Mouse (Mus musculus): ENCODE results near the gene Rsrc2. TPM values are rescaled to one million over a fixed set of nuclear protein-coding genes. Genes with fewer than 3 reads are reported as not detected.

The Rsrc2 gene
- total and polyA plus RNA-seq, 3 experiments = 11.8 to 39.0 (median 38.3) TPM

DNA sequence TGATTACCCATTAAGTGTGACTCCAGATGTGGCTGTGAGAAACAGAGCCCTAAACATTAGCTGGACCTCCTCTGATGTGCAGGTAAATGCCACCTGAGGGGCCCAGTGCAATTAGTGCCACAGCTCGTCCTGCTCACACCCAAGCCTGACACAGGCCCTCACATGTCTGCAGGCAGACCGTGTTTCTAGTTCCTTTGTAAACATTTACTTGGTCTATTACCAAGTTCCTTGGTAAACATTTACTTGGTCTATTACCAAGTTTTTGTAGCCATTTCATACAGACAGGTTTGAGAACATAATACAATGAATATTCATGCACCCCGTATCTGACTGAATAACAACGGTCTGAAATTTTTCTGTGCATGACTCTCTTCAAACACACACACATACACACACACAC lies 39.6 kb downstream of the Rsrc2 start:
- H3K36me3 ChIP-seq (ENCODE audit: control insufficient read depth, insufficient read depth, low read length) = peaks cover 19% of the 10 kb centered on the region
- no peak overlapping the region for H3K9ac ChIP-seq (ENCODE audit: low read depth, low read length)
- no peak overlapping the region for H3K27ac ChIP-seq
- H3K4me1 ChIP-seq (ENCODE audit: control insufficient read depth, insufficient read depth, low read length) = no peaks in the 10 kb centered on the region
- WGBS = 85% methylated on average over 4 of the region's 4 CpGs
- H3K4me3 ChIP-seq = no peak overlapping the region
- no peaks in the 10 kb centered on the region for H3K27me3 ChIP-seq (ENCODE audit: control insufficient read depth, insufficient read depth, low read length)
- intact Hi-C loops (cut with DNase I) = no loop called here
- H3K79me2 ChIP-seq (replicated peaks; ENCODE audit: control insufficient read depth, insufficient read depth, low read length) = peaks cover 2% of the 10 kb centered on the region
- TF ChIP-seq POLR2A (IDR thresholded peaks at IDR 0.05; ENCODE audit: insufficient read depth, low read depth, low read length) = no peak
- no peak for TF ChIP-seq CTCF (IDR thresholded peaks at IDR 0.05)
- TF ChIP-seq EP300 (IDR thresholded peaks at IDR 0.05; ENCODE audit: insufficient read depth, low read depth, low read length) = no peak
- DNase-seq = no peak

DNA sequence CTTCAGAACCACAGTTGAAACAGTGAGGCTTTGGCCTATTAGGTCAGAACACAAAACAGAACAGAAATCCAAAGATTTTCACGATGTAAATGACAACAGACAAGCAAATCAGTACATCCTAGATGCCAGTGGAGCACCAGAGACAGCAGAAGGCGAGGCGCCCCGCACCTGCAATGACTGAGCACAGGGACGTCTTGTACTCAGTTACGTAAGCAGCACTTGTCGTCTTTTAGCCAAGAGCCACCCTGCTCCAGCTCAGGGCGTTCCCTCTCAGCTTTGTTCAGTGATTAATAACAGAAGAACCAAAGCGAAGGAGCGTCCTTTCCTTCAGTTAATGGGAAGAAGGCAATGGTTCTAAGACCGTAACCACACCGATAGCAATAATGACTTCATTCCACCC lies 40.6 kb downstream of the Rsrc2 start:
- Histone ChIP-seq H3K9ac (ENCODE audit: low read depth, low read length) (no peak overlapping the region), H3K4me3 (no peak overlapping the region), H3K36me3 (ENCODE audit: control insufficient read depth, insufficient read depth, low read length) (peaks cover 14% of the 10 kb centered on the region), H3K4me1 (ENCODE audit: control insufficient read depth, insufficient read depth, low read length) (no peaks in the 10 kb centered on the region), H3K79me2 (replicated peaks; ENCODE audit: control insufficient read depth, insufficient read depth, low read length) (peaks cover 2% of the 10 kb centered on the region), H3K27me3 (ENCODE audit: control insufficient read depth, insufficient read depth, low read length) (no peaks in the 10 kb centered on the region), H3K27ac (no peak overlapping the region)
- intact Hi-C loops (cut with DNase I) = no loop called here
- TF ChIP-seq POLR2A (IDR thresholded peaks at IDR 0.05; ENCODE audit: insufficient read depth, low read depth, low read length) (no peak), CTCF (IDR thresholded peaks at IDR 0.05) (no peak), EP300 (IDR thresholded peaks at IDR 0.05; ENCODE audit: insufficient read depth, low read depth, low read length) (no peak)
- 92% methylated on average over 12 of the region's 12 CpGs for WGBS
- DNase-seq = peak in 1 of 2 experiments; percentile 17

DNA sequence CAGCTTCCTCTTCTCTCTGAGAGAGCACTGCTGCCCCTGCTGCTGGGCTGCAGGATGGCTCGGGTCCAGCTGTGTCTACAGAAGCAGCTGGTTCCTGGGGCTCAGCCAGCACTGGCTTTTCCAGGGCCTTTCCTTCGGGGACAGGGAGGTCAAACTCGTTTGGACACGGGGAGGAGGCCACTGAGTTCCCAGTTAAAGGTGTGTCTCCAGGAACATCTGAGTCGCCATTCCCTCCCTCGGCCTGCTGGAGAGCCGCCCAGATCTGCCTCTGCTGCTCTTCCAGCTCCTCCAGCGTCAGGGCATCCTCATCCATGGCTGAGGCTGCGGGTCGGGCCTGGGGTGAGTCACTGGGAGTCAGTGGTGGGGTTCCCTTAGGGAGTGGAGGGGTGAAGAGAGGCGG lies 48.6 kb downstream of the Rsrc2 start:
- peak overlapping the region; percentile 59 for H3K27ac ChIP-seq
- TF ChIP-seq POLR2A (IDR thresholded peaks at IDR 0.05; ENCODE audit: insufficient read depth, low read depth, low read length) (no peak), CTCF (IDR thresholded peaks at IDR 0.05) (peak; percentile 42), EP300 (IDR thresholded peaks at IDR 0.05; ENCODE audit: insufficient read depth, low read depth, low read length) (0 out of 2 replicates have a peak, but pooled peaks have one; percentile 38)
- intact Hi-C loops (cut with DNase I) = loop anchor here (5.0 kb wide), 1 partner anchor 207 kb away; the partner anchor contains the start of gene Denr

DNA sequence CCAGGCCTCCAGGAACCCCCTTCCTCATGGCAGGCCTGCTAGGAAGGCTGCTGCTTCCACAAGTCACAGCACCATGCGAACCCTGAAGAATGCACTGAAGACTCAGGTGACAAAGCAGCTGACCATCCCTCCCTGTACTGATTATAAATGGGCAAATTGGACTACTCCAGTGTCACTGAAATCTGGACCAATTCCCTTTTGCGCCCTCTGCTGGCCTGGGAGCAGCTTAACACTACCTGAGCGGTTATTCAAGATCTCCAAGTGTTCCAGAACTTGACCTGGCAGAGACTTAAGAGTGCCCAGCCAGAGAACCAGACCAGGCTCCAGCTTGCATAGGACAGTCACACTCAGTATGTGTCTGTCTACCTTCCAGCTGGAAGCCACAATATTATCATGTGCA lies 50.0 kb downstream of the Rsrc2 start:
- 22% methylated on average over 3 of the region's 3 CpGs for WGBS
- peaks cover 10% of the 10 kb centered on the region for H3K36me3 ChIP-seq (ENCODE audit: control insufficient read depth, insufficient read depth, low read length)
- TF ChIP-seq CTCF (IDR thresholded peaks at IDR 0.05) (peak; percentile 94), POLR2A (IDR thresholded peaks at IDR 0.05; ENCODE audit: insufficient read depth, low read depth, low read length) (0 out of 2 replicates have a peak, but pooled peaks have one; percentile 29), EP300 (IDR thresholded peaks at IDR 0.05; ENCODE audit: insufficient read depth, low read depth, low read length) (peak; percentile 82)
- intact Hi-C loops (cut with DNase I) = loop anchor here (1.0 to 5.0 kb wide), 2 partner anchors 42 to 73 kb away; no protein-coding TSS in a partner anchor
- H3K9ac ChIP-seq (ENCODE audit: low read depth, low read length) = no peak overlapping the region
- H3K27ac ChIP-seq = no peak overlapping the region
- H3K4me3 ChIP-seq = no peak overlapping the region
- H3K4me1 ChIP-seq (ENCODE audit: control insufficient read depth, insufficient read depth, low read length) = peaks cover 8% of the 10 kb centered on the region
- no peaks in the 10 kb centered on the region for H3K27me3 ChIP-seq (ENCODE audit: control insufficient read depth, insufficient read depth, low read length)
- peak; percentile 78 to 82 for DNase-seq
- H3K79me2 ChIP-seq (replicated peaks; ENCODE audit: control insufficient read depth, insufficient read depth, low read length) = no peaks in the 10 kb centered on the region

More for the DNA sequence above, 48.6 kb downstream of the Rsrc2 start:
- Histone ChIP-seq H3K79me2 (replicated peaks; ENCODE audit: control insufficient read depth, insufficient read depth, low read length) (no peaks in the 10 kb centered on the region), H3K9ac (ENCODE audit: low read depth, low read length) (no peak overlapping the region), H3K36me3 (ENCODE audit: control insufficient read depth, insufficient read depth, low read length) (peaks cover 8% of the 10 kb centered on the region), H3K27me3 (ENCODE audit: control insufficient read depth, insufficient read depth, low read length) (no peaks in the 10 kb centered on the region), H3K4me1 (ENCODE audit: control insufficient read depth, insufficient read depth, low read length) (peaks cover 4% of the 10 kb centered on the region), H3K4me3 (no peak overlapping the region)
- WGBS = 10% methylated on average over 11 of the region's 11 CpGs
- peak; percentile 82 to 86 for DNase-seq

DNA sequence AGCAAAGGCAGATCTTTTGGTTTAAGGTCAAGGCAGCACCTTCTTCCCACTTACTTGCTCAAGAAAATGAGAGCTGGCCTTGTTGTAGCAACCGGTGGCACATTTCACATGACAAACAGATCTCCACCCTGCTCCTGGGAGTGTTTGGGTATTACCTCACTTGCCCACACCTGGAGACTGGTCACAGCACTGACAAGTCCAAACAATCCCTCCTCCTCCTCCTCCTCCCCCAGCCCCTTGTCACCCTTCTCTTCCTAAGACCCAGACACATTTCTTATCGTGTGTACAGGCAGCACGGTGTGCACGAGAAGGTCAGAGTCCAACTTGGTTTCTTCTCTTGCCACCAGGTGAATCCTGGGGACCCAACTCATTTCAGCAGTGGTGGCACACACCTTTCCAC lies 52.3 kb downstream of the Rsrc2 start:
- Histone ChIP-seq H3K4me1 (ENCODE audit: control insufficient read depth, insufficient read depth, low read length) (peaks cover 15% of the 10 kb centered on the region), H3K27me3 (ENCODE audit: control insufficient read depth, insufficient read depth, low read length) (no peaks in the 10 kb centered on the region), H3K27ac (no peak overlapping the region), H3K9ac (ENCODE audit: low read depth, low read length) (no peak overlapping the region), H3K79me2 (replicated peaks; ENCODE audit: control insufficient read depth, insufficient read depth, low read length) (no peaks in the 10 kb centered on the region), H3K4me3 (no peak overlapping the region), H3K36me3 (ENCODE audit: control insufficient read depth, insufficient read depth, low read length) (peaks cover 13% of the 10 kb centered on the region)
- no peak for TF ChIP-seq EP300 (IDR thresholded peaks at IDR 0.05; ENCODE audit: insufficient read depth, low read depth, low read length)
- TF ChIP-seq POLR2A (IDR thresholded peaks at IDR 0.05; ENCODE audit: insufficient read depth, low read depth, low read length) = no peak
- TF ChIP-seq CTCF (IDR thresholded peaks at IDR 0.05) = no peak
- DNase-seq = no peak
- intact Hi-C loops (cut with DNase I) = loop anchor here (5.0 kb wide), 1 partner anchor 40 kb away; no protein-coding TSS in a partner anchor
- WGBS = 78% methylated on average over 4 of the region's 4 CpGs

DNA sequence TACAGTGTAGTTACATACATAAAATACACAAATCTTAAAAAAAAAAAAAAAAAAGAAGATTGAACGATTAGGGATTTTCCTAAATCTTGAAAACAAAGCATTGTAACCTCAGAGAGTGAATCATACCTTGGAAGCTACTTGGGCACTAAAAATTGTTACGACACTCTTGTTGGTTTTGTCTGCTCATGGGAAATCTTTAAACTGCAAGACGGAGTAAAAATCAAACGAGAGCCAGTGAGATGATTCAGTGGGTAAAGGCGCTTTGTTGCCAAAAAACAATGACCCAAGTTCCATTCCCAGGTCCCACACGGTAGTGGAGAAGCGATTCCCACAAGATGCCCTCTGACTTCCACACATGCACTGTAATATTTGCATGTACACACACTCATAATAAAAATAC lies 53.0 kb downstream of the Rsrc2 start:
- Histone ChIP-seq H3K4me3 (no peak overlapping the region), H3K36me3 (ENCODE audit: control insufficient read depth, insufficient read depth, low read length) (peaks cover 13% of the 10 kb centered on the region), H3K9ac (ENCODE audit: low read depth, low read length) (no peak overlapping the region), H3K4me1 (ENCODE audit: control insufficient read depth, insufficient read depth, low read length) (peaks cover 15% of the 10 kb centered on the region), H3K27ac (no peak overlapping the region), H3K27me3 (ENCODE audit: control insufficient read depth, insufficient read depth, low read length) (no peaks in the 10 kb centered on the region), H3K79me2 (replicated peaks; ENCODE audit: control insufficient read depth, insufficient read depth, low read length) (no peaks in the 10 kb centered on the region)
- intact Hi-C loops (cut with DNase I) = loop anchor here (5.0 kb wide), 1 partner anchor 39 kb away; no protein-coding TSS in a partner anchor
- 78% methylated on average over 7 of the region's 7 CpGs for WGBS
- TF ChIP-seq POLR2A (IDR thresholded peaks at IDR 0.05; ENCODE audit: insufficient read depth, low read depth, low read length) (no peak), EP300 (IDR thresholded peaks at IDR 0.05; ENCODE audit: insufficient read depth, low read depth, low read length) (no peak), CTCF (IDR thresholded peaks at IDR 0.05) (no peak)
- no peak for DNase-seq

Measured in heart, adult 2 months (tissue).